In genomic region chr17:43518644-43519409, GRCm38 (mm10) we compare ENCODE assay signal across 9 mouse cellular contexts. TPM values are rescaled to one million over a fixed set of nuclear protein-coding genes. Genes with fewer than 3 reads are reported as not detected.
DNase-seq lines count a peak whose midpoint lies in the region; ATAC-seq and TF ChIP-seq lines count a peak whose summit lies in the region.
"Had no signal": no experiment of that assay in that cellular context is flagged by ENCODE, and none has a peak within 500 bp of the region (broad histone marks: within the 10 kb centered on the region; RNA-seq: fewer than 3 reads in every experiment).

No protein-coding gene starts in this region.

- DNase-seq in fibroblast of lung, adult 2 months (ENCODE audit: low read depth), result peak; percentile 19
- peak; percentile 85 for DNase-seq in kidney, postnatal 10 days
- DNase-seq in testis, postnatal 14 days (ENCODE audit: low spot score), result peak; percentile 40

- peak; percentile 30 for TF ChIP-seq CTCF in C2C12 (IDR thresholded peaks at IDR 0.05; ENCODE audit: control insufficient read depth, insufficient read depth, insufficient read length)
- TF ChIP-seq CTCF in bone marrow macrophage, adult 2 months (IDR thresholded peaks at IDR 0.05; ENCODE audit: low read depth, low read length), result peak; percentile 57

- peaks cover 11% of the 10 kb centered on the region for H3K4me1 ChIP-seq in bone marrow macrophage, adult 2 months (ENCODE audit: control insufficient read depth, insufficient read depth, low read length)
- 0 out of 2 replicates have a peak, but pooled peaks cover 3% of the 10 kb centered on the region for H3K4me1 ChIP-seq in heart, embryonic 15.5 days (replicated peaks)
- no peaks in the 10 kb centered on the region for H3K4me1 ChIP-seq in liver, embryonic 16.5 days (ENCODE audit: control insufficient read depth, low read depth, low read length)
- H3K4me1 ChIP-seq in neural tube, embryonic 12.5 days, result no peaks in the 10 kb centered on the region
- H3K4me1 ChIP-seq: embryonic facial prominence, embryonic 13.5 days had no signal

- no peaks in the 10 kb centered on the region for H3K79me3 ChIP-seq in C2C12 (ENCODE audit: low read depth)

- peak overlapping the region; percentile 12 for H3ac ChIP-seq in C2C12 (ENCODE audit: control insufficient read depth, insufficient read length, low read depth)

- no peaks in the 10 kb centered on the region for H3K27me3 ChIP-seq in C2C12 (ENCODE audit: control insufficient read depth, insufficient read depth, insufficient read length)
- no peaks in the 10 kb centered on the region; the same call in 1 of the 2 replicates for H3K27me3 ChIP-seq in heart, embryonic 15.5 days
- H3K27me3 ChIP-seq in liver, embryonic 16.5 days (ENCODE audit: control insufficient read depth, insufficient read depth, low read depth, low read length), result no peaks in the 10 kb centered on the region
- H3K27me3 ChIP-seq in neural tube, embryonic 12.5 days (replicated peaks), result no peaks in the 10 kb centered on the region

- no peak overlapping the region for H3K27ac ChIP-seq in bone marrow macrophage, adult 2 months (ENCODE audit: insufficient read depth, low read depth, low read length)
- no peak overlapping the region for H3K27ac ChIP-seq in heart, embryonic 15.5 days
- no peak overlapping the region for H3K27ac ChIP-seq in liver, embryonic 16.5 days (ENCODE audit: low read length)
- H3K27ac ChIP-seq in neural tube, embryonic 12.5 days, result no peak overlapping the region
- H3K27ac ChIP-seq: embryonic facial prominence, embryonic 13.5 days had no signal

- no peak overlapping the region for H3K4me3 ChIP-seq in C2C12 (ENCODE audit: insufficient read depth, poor library complexity, severe bottlenecking)
- no peak overlapping the region for H3K4me3 ChIP-seq in bone marrow macrophage, adult 2 months (ENCODE audit: insufficient read depth, low read length)
- H3K4me3 ChIP-seq in heart, embryonic 15.5 days, result no peak overlapping the region
- no peak overlapping the region for H3K4me3 ChIP-seq in liver, embryonic 16.5 days (ENCODE audit: low read depth, low read length)
- H3K4me3 ChIP-seq in neural tube, embryonic 12.5 days, result no peak overlapping the region
- H3K4me3 ChIP-seq: embryonic facial prominence, embryonic 13.5 days had no signal

- H3K9me3 ChIP-seq in heart, embryonic 15.5 days (replicated peaks), result no peaks in the 10 kb centered on the region
- H3K9me3 ChIP-seq in liver, embryonic 16.5 days (replicated peaks; ENCODE audit: control insufficient read depth, low read length), result no peaks in the 10 kb centered on the region
- H3K9me3 ChIP-seq in neural tube, embryonic 12.5 days, result no peaks in the 10 kb centered on the region

- WGBS in heart, embryonic 15.5 days, result 24% methylated on average over 18 of the region's 18 CpGs
- WGBS in liver, embryonic 16.5 days (ENCODE audit: insufficient replicate concordance), result 27% methylated on average over 18 of the region's 18 CpGs
- WGBS in neural tube, embryonic 12.5 days, result 33% methylated on average over 18 of the region's 18 CpGs

- no peak for TF ChIP-seq POLR2A in bone marrow macrophage, adult 2 months (IDR thresholded peaks at IDR 0.05; ENCODE audit: borderline replicate concordance, low read depth, low read length)

- H3K9ac ChIP-seq in heart, embryonic 15.5 days, result no peak overlapping the region
- H3K9ac ChIP-seq in liver, embryonic 16.5 days (ENCODE audit: low read depth, low read length), result no peak overlapping the region
- H3K9ac ChIP-seq in neural tube, embryonic 12.5 days, result no peak overlapping the region
- H3K9ac ChIP-seq: embryonic facial prominence, embryonic 13.5 days had no signal

- peak overlapping the region; percentile 19 for H3K4me2 ChIP-seq in heart, embryonic 15.5 days
- peak overlapping the region; percentile 17; the same call in 1 of the 2 replicates for H3K4me2 ChIP-seq in liver, embryonic 16.5 days (ENCODE audit: low read depth, low read length)
- no peak overlapping the region for H3K4me2 ChIP-seq in neural tube, embryonic 12.5 days (replicated peaks)
- H3K4me2 ChIP-seq: embryonic facial prominence, embryonic 13.5 days had no signal

- no peaks in the 10 kb centered on the region for H3K79me2 ChIP-seq in C2C12 (ENCODE audit: control insufficient read depth, insufficient read depth)

- H3K36me3 ChIP-seq in C2C12 (ENCODE audit: control insufficient read depth, insufficient read depth), result no peaks in the 10 kb centered on the region
- no peaks in the 10 kb centered on the region for H3K36me3 ChIP-seq in heart, embryonic 15.5 days
- no peaks in the 10 kb centered on the region for H3K36me3 ChIP-seq in liver, embryonic 16.5 days (ENCODE audit: control insufficient read depth, insufficient read depth)
- H3K36me3 ChIP-seq in neural tube, embryonic 12.5 days, result no peaks in the 10 kb centered on the region
- H3K36me3 ChIP-seq: embryonic facial prominence, embryonic 13.5 days had no signal

- 0 out of 2 replicates have a peak, but pooled peaks have one; percentile 14 for ATAC-seq in heart, embryonic 15.5 days (replicated peaks; ENCODE audit: insufficient number of reproducible peaks, insufficient read depth, low FRiP score, low read depth)
- 0 out of 2 replicates have a peak, but pooled peaks have one; percentile 27 for ATAC-seq in liver, embryonic 16.5 days (ENCODE audit: low read depth)
- peak; percentile 76 for ATAC-seq in neural tube, embryonic 12.5 days (ENCODE audit: low FRiP score, low read depth)

TF ChIP-seq in C2C12, 6 proteins besides CTCF, POLR2A, EP300 and RAD21:
- TF ChIP-seq USF1 (IDR thresholded peaks at IDR 0.05; ENCODE audit: low read depth), result no peak

RNA-seq across cellular contexts. Expression of gene Mep1a, which starts 16.2 kb away (rescaled TPM):
- polyA plus RNA-seq in C2C12 (2012; fragmentation: generic; extraction: Trizol), result not detected
- polyA plus RNA-seq in bone marrow macrophage, adult 2 months (2012; ENCODE audit: insufficient read depth, insufficient read length, missing spikeins), result not detected in 2 replicates
- not detected in 2 replicates for polyA plus RNA-seq in heart, embryonic 15.5 days (2015; fragmentation: Nextera tagmentation; extraction: Ambion mirVana)
- polyA plus RNA-seq in liver, embryonic 16.5 days (2015; fragmentation: Nextera tagmentation; extraction: Ambion mirVana), result 0.07 and 0.24 TPM in 2 replicates
- 0.10 TPM in 1 of 2 replicates, not detected in the other for polyA plus RNA-seq in neural tube, embryonic 12.5 days (2016; fragmentation: Nextera tagmentation; extraction: Ambion mirVana)

RNA-seq across cellular contexts. Expression of gene Ankrd66, which starts 24.6 kb away (rescaled TPM):
- 0.20 TPM for polyA plus RNA-seq in C2C12 (2012; fragmentation: generic; extraction: Trizol)
- polyA plus RNA-seq in bone marrow macrophage, adult 2 months (2012; ENCODE audit: insufficient read depth, insufficient read length, missing spikeins), result 9.4 and 9.9 TPM in 2 replicates
- polyA plus RNA-seq in heart, embryonic 15.5 days (2015; fragmentation: Nextera tagmentation; extraction: Ambion mirVana), result not detected in 2 replicates
- polyA plus RNA-seq in liver, embryonic 16.5 days (2015; fragmentation: Nextera tagmentation; extraction: Ambion mirVana), result not detected in 2 replicates
- polyA plus RNA-seq in neural tube, embryonic 12.5 days (2016; fragmentation: Nextera tagmentation; extraction: Ambion mirVana), result 0.20 TPM in 1 of 2 replicates, not detected in the other
- polyA plus RNA-seq: embryonic facial prominence, embryonic 13.5 days had no signal

RNA-seq across cellular contexts. Expression of gene Pla2g7, which starts 49.1 kb away (rescaled TPM):
- 2.9 TPM for polyA plus RNA-seq in C2C12 (2012; fragmentation: generic; extraction: Trizol)
- polyA plus RNA-seq in bone marrow macrophage, adult 2 months (2012; ENCODE audit: insufficient read depth, insufficient read length, missing spikeins), result 945 and 975 TPM in 2 replicates
- 12.5 and 16.2 TPM in 2 replicates for polyA plus RNA-seq in heart, embryonic 15.5 days (2015; fragmentation: Nextera tagmentation; extraction: Ambion mirVana)
- polyA plus RNA-seq in liver, embryonic 16.5 days (2015; fragmentation: Nextera tagmentation; extraction: Ambion mirVana), result 33.6 and 35.9 TPM in 2 replicates
- 16.3 and 18.8 TPM in 2 replicates for polyA plus RNA-seq in neural tube, embryonic 12.5 days (2016; fragmentation: Nextera tagmentation; extraction: Ambion mirVana)

Comparison
In these comparisons a context has a peak if more than half of its experiments do, and no peak if none do; other contexts are left out.
1. DNase-seq: peak in every context shown above with its lines; median percentile 85 in kidney, postnatal 10 days; 40 in testis, postnatal 14 days; 19 in fibroblast of lung, adult 2 months.
2. ATAC-seq: peak in every context shown above with its lines; median percentile 76 in neural tube, embryonic 12.5 days; 27 in liver, embryonic 16.5 days; 14 in heart, embryonic 15.5 days.
3. RNA of gene Pla2g7, which starts 49.1 kb away (polyA plus RNA-seq): 945 to 975 TPM in bone marrow macrophage, adult 2 months; 33.6 to 35.9 TPM in liver, embryonic 16.5 days, 16.3 to 18.8 TPM in neural tube, embryonic 12.5 days, 12.5 to 16.2 TPM in heart, embryonic 15.5 days and 2.9 TPM in C2C12 (single experiment); every median in the first group is over 10 times any median in the second.